In genomic region chr9:44672291-44672865, GRCm38 (mm10) we compare ENCODE assay signal across 28 mouse cellular contexts. TPM values are rescaled to one million over a fixed set of nuclear protein-coding genes. Genes with fewer than 3 reads are reported as not detected.
A peak's percentile ranks its signal among the peaks of the same experiment; 100 is the strongest.
DNase-seq lines count a peak whose midpoint lies in the region; ATAC-seq and TF ChIP-seq lines count a peak whose summit lies in the region.
"Had no signal": no experiment of that assay in that cellular context is flagged by ENCODE, and none has a peak within 500 bp of the region (broad histone marks: within the 10 kb centered on the region; RNA-seq: fewer than 3 reads in every experiment).

No protein-coding gene starts in this region.

- H3K79me2 ChIP-seq in liver, adult 2 months (ENCODE audit: control insufficient read depth, insufficient read depth, low read length): no peaks in the 10 kb centered on the region

- no peaks in the 10 kb centered on the region for H3K27me3 ChIP-seq in kidney, adult 2 months (replicated peaks; ENCODE audit: control insufficient read depth, insufficient read depth, low read length)
- H3K27me3 ChIP-seq in liver, adult 2 months (ENCODE audit: control insufficient read depth, insufficient read depth, low read length): no peaks in the 10 kb centered on the region
- no peaks in the 10 kb centered on the region for H3K27me3 ChIP-seq in liver, embryonic 11.5 days (replicated peaks; ENCODE audit: control insufficient read depth, insufficient read depth, low read length)
- H3K27me3 ChIP-seq: embryonic facial prominence, embryonic 13.5 days; forebrain, embryonic 13.5 days; hindbrain, embryonic 12.5 days had no signal

- no peak for ATAC-seq in liver, embryonic 11.5 days (replicated peaks; ENCODE audit: low FRiP score)
- ATAC-seq: activated CD4-positive, CD25-positive, alpha-beta regulatory T cell, adult 4 months; CD4-positive, CD25-positive, alpha-beta regulatory T cell, adult 4 months; forebrain, embryonic 13.5 days; hindbrain, embryonic 16.5 days; inflammation-experienced regulatory T-cells, adult 6 months; Patski had no signal

- no peak overlapping the region for H3K9ac ChIP-seq in liver, adult 2 months (ENCODE audit: low read depth, low read length)
- H3K9ac ChIP-seq in liver, embryonic 11.5 days (ENCODE audit: low read depth, low read length): no peak overlapping the region
- H3K9ac ChIP-seq: embryonic facial prominence, embryonic 13.5 days; forebrain, embryonic 13.5 days; hindbrain, embryonic 12.5 days had no signal

- no peaks in the 10 kb centered on the region for H3K9me3 ChIP-seq in liver, embryonic 11.5 days (ENCODE audit: control insufficient read depth, low read length)
- H3K9me3 ChIP-seq: embryonic facial prominence, embryonic 13.5 days; forebrain, embryonic 13.5 days; G1E; hindbrain, embryonic 12.5 days had no signal

- no peak for TF ChIP-seq POLR2A in kidney, adult 2 months (IDR thresholded peaks at IDR 0.05; ENCODE audit: low read depth, low read length)
- no peak for TF ChIP-seq POLR2A in liver, adult 2 months (IDR thresholded peaks at IDR 0.05; ENCODE audit: extremely low read depth, insufficient read depth, low read length)

- H3K36me3 ChIP-seq in kidney, adult 2 months (ENCODE audit: control insufficient read depth, insufficient read depth, low read length): no peaks in the 10 kb centered on the region
- H3K36me3 ChIP-seq in liver, adult 2 months (ENCODE audit: control insufficient read depth, insufficient read depth, low read length): no peaks in the 10 kb centered on the region
- no peaks in the 10 kb centered on the region for H3K36me3 ChIP-seq in liver, embryonic 11.5 days (ENCODE audit: control insufficient read depth, insufficient read depth, low read length)
- H3K36me3 ChIP-seq: embryonic facial prominence, embryonic 13.5 days; G1E; hindbrain, embryonic 12.5 days had no signal

- peak; percentile 73 for DNase-seq in kidney, adult 2 months
- DNase-seq in kidney, postnatal 25 days: no peak
- peak; percentile 88 for DNase-seq in liver, adult 2 months (ENCODE audit: extremely low read depth, low read depth, low spot score)
- DNase-seq in liver, embryonic 11.5 days (ENCODE audit: low spot score): no peak
- DNase-seq in adipocyte (ENCODE audit: low spot score): peak; percentile 83
- no peak for DNase-seq in adrenal gland, postnatal 10 days
- no peak for DNase-seq in cerebellum, adult 18-20 months
- DNase-seq: adrenal gland, adult 2 months; adrenal gland, postnatal 36 days; B cell, adult 2 months; cerebellum, adult 11 months; cerebellum, adult 9-10 months; cerebellum, postnatal 36 days; gastrocnemius, postnatal 25 days; heart, postnatal 10 days; heart, postnatal 4 days had no signal

- H3K4me2 ChIP-seq in liver, embryonic 11.5 days: no peak overlapping the region
- H3K4me2 ChIP-seq: embryonic facial prominence, embryonic 13.5 days; forebrain, embryonic 13.5 days; hindbrain, embryonic 12.5 days had no signal

- WGBS in kidney, adult 2 months: 68% methylated on average over 2 of the region's 2 CpGs
- 73% methylated on average over 2 of the region's 2 CpGs for WGBS in liver, adult 2 months
- WGBS in liver, embryonic 11.5 days: 40% methylated on average over 2 of the region's 2 CpGs

- H3K27ac ChIP-seq in kidney, adult 2 months (ENCODE audit: insufficient read depth, low read depth, low read length): peak overlapping the region; percentile 70
- H3K27ac ChIP-seq in liver, adult 2 months (replicated peaks; ENCODE audit: insufficient read depth, low read depth, low read length): peak overlapping the region; percentile 97
- H3K27ac ChIP-seq in liver, embryonic 11.5 days (ENCODE audit: low read depth, low read length): no peak overlapping the region
- H3K27ac ChIP-seq: embryonic facial prominence, embryonic 13.5 days; forebrain, embryonic 13.5 days; gastrocnemius, adult 2 months; hindbrain, embryonic 12.5 days had no signal

- peaks cover 9% of the 10 kb centered on the region; the same call in 1 of the 2 replicates for H3K4me1 ChIP-seq in kidney, adult 2 months (ENCODE audit: control insufficient read depth, insufficient read depth, low read length)
- peaks cover 24% of the 10 kb centered on the region for H3K4me1 ChIP-seq in liver, adult 2 months (ENCODE audit: control insufficient read depth, insufficient read depth, low read length)
- no peaks in the 10 kb centered on the region for H3K4me1 ChIP-seq in liver, embryonic 11.5 days (replicated peaks; ENCODE audit: control insufficient read depth, insufficient read depth, low read length)
- H3K4me1 ChIP-seq: embryonic facial prominence, embryonic 13.5 days; forebrain, embryonic 13.5 days; hindbrain, embryonic 12.5 days had no signal

- no peak for TF ChIP-seq CTCF in kidney, adult 2 months (conservative IDR thresholded peaks at IDR 0.05; ENCODE audit: insufficient read depth, insufficient read length, low read depth, low read length)
- no peak for TF ChIP-seq CTCF in liver, adult 2 months (IDR thresholded peaks at IDR 0.05; ENCODE audit: low read depth, low read length)

- no peak overlapping the region for H3K4me3 ChIP-seq in kidney, adult 2 months (ENCODE audit: insufficient read depth, low read depth, low read length)
- H3K4me3 ChIP-seq in liver, adult 2 months (ENCODE audit: insufficient read depth, low read depth, low read length): no peak overlapping the region
- no peak overlapping the region for H3K4me3 ChIP-seq in liver, embryonic 11.5 days (ENCODE audit: low read depth, low read length)
- H3K4me3 ChIP-seq: embryonic facial prominence, embryonic 13.5 days; forebrain, embryonic 13.5 days; gastrocnemius, adult 2 months; hindbrain, embryonic 12.5 days had no signal

RNA-seq across cellular contexts. Expression of gene Treh, which starts 0.7 kb away (rescaled TPM):
- 32.2 and 34.4 TPM in 2 replicates for polyA plus RNA-seq in kidney, adult 2 months (2012; rRNA removed)
- total RNA-seq in liver, adult 2 months (2014; rRNA removed): 0.34 and 0.37 TPM in 2 replicates
- 0.15 and 0.17 TPM in 2 replicates for polyA plus RNA-seq in liver, adult 2 months (2012; rRNA removed)
- not detected in 2 replicates for polyA plus RNA-seq in liver, embryonic 11.5 days (2014; fragmentation: Nextera tagmentation; extraction: Ambion mirVana)
- not detected for total RNA-seq in adrenal gland, postnatal 10 days (2021)
- total RNA-seq: adrenal gland, adult 2 months; adrenal gland, postnatal 36 days; G1E; gastrocnemius, adult 2 months; gastrocnemius, postnatal 25 days; granulocyte monocyte progenitor cell, adult 5-6 weeks; heart, postnatal 10 days; heart, postnatal 4 days had no signal
- polyA plus RNA-seq: activated CD4-positive, CD25-positive, alpha-beta regulatory T cell, adult 4 months; adrenal gland, adult 2 months; CD4-positive, CD25-positive, alpha-beta regulatory T cell, adult 4 months; embryonic facial prominence, embryonic 13.5 days; forebrain, embryonic 13.5 days; G1E; heart, embryonic 14.5 days; hindbrain, embryonic 12.5 days; hindbrain, embryonic 16.5 days; inflammation-experienced regulatory T-cells, adult 6 months; Patski had no signal

Comparison
In these comparisons a context has a peak if more than half of its experiments do, and no peak if none do; other contexts are left out.
1. DNase-seq: peak in kidney, adult 2 months (single experiment), liver, adult 2 months (single experiment) and adipocyte (single experiment); none in kidney, postnatal 25 days (0 of 2), liver, embryonic 11.5 days (single experiment), adrenal gland, postnatal 10 days (single experiment) and cerebellum, adult 18-20 months (0 of 2).
2. RNA of gene Treh, which starts 0.7 kb away (polyA plus RNA-seq): 32.2 to 34.4 TPM in kidney, adult 2 months; 0.15 to 0.17 TPM in liver, adult 2 months and not detected in liver, embryonic 11.5 days; every median in the first group is over 10 times any median in the second.